Mouse (Mus musculus): ENCODE results near the gene Rhd.

DNA sequence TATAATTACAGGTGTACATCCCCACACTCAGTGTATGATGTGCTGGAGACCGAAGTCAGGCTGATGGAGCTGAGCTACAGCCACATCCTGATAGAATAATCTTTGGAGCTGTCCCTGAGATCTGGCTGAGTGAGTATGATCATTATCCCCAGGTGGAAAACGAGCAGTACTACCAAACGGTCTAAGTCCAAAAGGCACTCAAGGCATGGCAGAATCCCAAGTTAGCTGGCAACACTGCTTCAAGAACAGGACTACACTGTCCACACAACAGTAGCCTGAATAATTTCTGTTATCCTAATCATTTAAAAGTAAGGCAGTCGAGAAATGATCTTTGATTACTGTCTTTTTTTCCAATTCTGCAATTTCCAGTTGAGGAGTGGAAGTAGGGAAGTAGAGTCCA lies 20.8 kb upstream of the Rhd start:
- TF ChIP-seq GATA1 (IDR thresholded peaks at IDR 0.05; ENCODE audit: borderline replicate concordance, low read length) (no peak), CTCF (IDR thresholded peaks at IDR 0.05; ENCODE audit: low read depth, low read length) (no peak), TAL1 (conservative IDR thresholded peaks at IDR 0.05; ENCODE audit: low read depth, low read length) (no peak), POLR2AphosphoS5 (IDR thresholded peaks at IDR 0.05; ENCODE audit: insufficient replicate concordance, low read depth, low read length) (no peak), GATA2 (IDR thresholded peaks at IDR 0.05; ENCODE audit: borderline replicate concordance, low read depth, low read length) (no peak)

Measured in G1E (cell line).